Mouse (Mus musculus) hematopoietic stem cell, adult 5-6 weeks (primary cell): Measurements from ENCODE around the gene Cdcp1. TPM values are rescaled to one million over a fixed set of nuclear protein-coding genes. Genes with fewer than 3 reads are reported as not detected.

Experiments
- ATAC-seq, 2 experiments: fragments of 125-278 bp in 1 of 2; replicated peaks in 1 of 2; 2 replicates each; pipeline ENCODE4 v1.8.0; 2016 to 2017; ENCODE audit warnings: inconsistent platforms in 2 of 2, mild to moderate bottlenecking in 2 of 2, moderate number of reproducible peaks in 2 of 2, low read depth in 1 of 2, moderate TSS enrichment in 1 of 2; ENCODE audit not compliant: low FRiP score in 2 of 2, poor library complexity in 2 of 2, severe bottlenecking in 2 of 2, insufficient read depth in 1 of 2, low TSS enrichment in 1 of 2
- total RNA-seq: library from RNA; stranded (forward); fragments of 172-1452, 232-1000 nt; gene quantifications from 2 replicates; pipeline ENCODE4 v1.2.3, GENCODE M21; 2017

Gene Cdcp1
- total RNA-seq, 1 experiment from 2014 or later, result 4.7 TPM

DNA sequence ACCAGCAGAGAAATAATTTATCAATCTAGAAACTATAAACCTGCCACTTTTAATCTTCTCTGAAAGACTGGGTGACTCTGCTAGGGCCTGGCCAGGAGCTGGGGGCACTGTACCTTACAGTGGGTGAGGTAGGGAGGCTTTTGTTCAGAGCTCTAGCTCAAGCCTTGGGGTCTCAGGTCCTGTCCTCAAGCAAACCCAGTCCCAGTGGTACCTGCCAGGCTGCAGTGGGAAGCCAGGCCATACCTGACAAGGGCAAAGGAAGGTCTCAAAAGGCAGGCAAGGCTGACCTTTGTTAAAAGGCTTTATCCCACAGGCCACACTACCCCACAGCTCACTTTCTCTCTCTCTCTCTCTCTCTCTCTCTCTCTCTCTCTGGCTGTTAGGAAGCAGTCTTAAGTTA lies 12.8 kb upstream of the Cdcp1 start:
- no peak for ATAC-seq

GRCm38 (mm10) chr9:123227106-123227750 lies 11.4 kb upstream of the Cdcp1 start:
- ATAC-seq, result no peak

DNA sequence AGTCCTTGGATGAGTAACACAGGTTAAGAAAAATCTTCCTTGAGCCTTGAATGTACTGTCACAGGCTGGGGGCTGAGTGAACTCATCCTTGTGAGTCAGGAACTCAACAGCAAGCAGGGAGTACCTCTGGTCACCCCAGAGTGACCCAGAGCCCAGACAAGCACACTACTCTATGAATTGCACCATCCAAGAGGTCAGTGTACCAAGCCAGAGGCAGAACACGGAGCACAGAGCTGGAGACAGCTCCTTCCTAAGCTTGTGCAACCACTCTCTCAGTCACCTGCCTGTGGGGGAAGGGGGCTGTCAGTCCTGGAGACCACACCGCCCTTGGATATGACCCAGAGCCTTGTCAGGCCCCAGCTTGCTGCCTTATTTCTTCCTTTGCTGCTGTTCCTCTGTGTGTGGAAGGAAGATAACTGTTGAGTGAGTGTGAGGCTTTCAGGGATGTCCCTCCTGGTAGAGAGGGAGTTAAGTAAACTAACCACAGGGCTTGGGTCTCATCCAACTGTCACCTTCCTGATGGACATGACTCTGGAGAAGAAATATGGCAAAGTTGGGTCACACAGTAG lies 9.1 kb upstream of the Cdcp1 start:
- ATAC-seq, result peak; percentile 12 to 62; a peak in 2 of 4 replicates

- ATAC-seq, result no peak
Measured at GRCm38 (mm10) chr9:123219826-123220225, 4.0 kb upstream of the Cdcp1 start.

DNA sequence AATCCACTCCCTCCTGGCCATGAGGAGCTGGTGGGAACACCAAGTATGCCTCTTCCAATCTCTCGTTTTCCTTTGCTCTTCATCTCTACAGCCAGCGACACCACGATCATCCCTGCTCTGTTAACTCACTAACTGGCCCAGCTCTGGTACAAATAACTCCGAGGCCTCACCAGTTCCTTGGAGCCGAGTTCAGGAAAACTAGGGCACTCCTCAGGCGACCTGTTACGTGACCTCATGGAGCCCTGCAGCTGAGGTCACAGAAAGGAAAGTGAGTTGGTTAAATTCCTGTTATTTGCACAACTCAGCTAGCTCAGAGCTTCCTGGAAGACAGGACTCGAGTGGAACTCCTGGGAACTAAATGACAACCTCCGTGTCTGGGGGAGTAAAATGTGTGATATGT lies 2.5 kb downstream of the Cdcp1 start:
- no peak for ATAC-seq

DNA sequence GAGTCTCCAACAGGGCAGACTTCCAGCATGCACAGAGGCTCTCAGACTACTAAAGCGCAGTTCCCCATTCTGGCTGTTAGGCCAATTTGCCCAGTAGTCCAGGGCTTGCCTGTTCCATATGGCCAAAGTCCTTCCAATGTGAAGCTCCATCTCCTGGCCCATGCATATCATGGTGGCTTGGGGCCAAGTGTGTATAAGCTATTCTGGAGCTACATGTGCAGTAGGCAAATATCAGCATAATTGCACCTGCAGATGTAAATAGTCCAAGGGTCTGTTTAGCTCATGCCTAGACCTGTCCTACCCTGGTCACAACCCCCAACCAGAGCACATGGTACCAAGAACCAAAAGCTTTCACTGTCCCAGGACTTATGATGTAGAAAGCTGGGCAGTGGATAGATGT lies 7.9 kb downstream of the Cdcp1 start:
- ATAC-seq, result no peak

DNA sequence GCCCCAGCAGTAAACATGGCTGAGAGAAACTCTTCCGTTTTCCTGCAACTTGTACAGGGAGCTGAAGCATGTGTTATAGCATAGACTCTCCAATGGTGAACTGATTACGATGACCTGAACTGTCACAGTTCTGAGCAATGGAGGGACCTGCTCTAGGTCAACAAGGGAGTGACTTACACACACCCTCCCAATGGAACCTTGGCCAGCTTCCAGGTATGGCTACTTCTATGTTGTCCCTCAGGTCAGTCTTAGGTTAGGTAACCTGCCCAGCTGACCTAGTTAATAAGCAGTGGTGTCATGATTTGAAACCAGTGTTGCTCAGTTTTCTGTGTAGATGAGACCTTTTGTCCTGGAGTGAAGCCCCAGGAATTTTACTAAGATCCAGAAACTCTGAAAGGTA lies 8.9 kb downstream of the Cdcp1 start:
- no peak for ATAC-seq

DNA sequence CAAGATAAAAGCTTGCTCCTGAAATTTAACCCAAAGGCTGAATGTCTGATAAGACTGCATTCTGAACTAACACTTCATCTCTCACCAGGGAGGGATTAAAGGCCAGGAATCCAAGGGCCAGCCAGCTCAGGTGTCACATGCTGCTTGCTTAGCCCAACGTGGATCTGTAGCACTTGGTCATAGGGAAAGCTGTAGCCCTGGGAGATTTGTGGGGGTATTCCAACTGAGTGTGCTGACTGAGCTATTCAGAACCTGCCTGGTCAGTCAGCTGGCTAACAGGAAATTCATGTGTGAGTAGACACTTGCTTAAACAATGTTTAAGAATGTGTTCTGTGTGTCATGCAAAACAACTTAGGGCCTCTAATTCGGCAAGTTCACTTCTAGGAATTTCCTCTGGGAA lies 9.3 kb downstream of the Cdcp1 start:
- ATAC-seq, result no peak

DNA sequence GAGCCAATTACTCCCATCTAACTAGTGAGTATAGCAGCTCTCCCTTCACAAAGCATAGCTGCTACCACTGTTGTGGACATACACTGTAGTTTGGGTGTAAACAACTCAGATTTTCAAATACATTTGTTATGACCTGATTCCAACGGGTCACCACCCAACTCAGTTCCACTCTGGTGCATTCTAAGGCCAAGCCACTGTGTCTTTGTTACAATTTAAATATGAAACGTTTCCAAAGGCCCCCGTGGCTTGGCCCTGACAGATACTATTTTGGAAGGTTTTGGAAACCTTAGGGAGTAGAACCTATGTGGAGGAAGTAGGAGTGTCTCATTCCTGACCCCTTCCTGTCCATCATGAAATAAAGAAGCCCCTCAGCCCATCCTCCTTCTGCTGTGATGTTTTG lies 15.7 kb downstream of the Cdcp1 start:
- no peak for ATAC-seq

DNA sequence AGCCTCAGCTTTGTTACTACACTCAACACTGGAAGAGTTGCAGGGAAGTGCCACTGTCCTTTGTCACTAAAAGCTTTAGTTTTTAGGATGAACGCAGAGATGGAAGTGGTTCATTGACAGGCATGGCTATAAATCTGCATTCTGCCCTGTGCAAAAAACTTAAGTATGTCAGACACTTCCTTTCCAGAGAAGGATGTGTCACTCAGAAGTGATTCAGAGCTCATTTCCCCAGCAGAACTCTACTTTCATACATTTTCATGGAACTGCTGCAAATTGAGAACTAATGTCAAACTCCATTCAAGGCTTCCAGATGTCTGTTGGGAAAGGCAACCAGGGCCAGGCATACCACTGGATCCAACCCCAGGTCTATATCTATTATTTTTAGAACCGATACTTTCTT lies 27.6 kb downstream of the Cdcp1 start:
- ATAC-seq, result no peak

- no peak for ATAC-seq
Measured at GRCm38 (mm10) chr9:123187589-123187988, 28.2 kb downstream of the Cdcp1 start.

DNA sequence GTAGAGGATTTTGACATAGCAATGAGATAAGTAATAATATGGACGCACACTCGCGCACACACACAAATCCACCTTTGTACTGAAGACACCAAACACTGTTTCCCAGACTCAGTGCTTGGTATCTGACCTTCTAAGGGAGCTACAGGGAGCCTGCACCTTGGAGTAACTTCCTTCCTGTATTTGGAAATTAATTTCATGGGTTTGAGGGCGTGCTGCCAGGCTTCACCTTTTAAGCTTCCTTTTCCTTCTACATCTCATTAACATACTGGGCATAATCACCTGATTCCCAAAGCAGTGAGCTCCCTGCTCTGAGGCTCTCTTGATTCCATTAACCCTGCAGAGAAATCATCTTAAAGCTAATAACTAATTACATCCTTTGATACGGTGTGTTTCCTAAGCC lies 29.7 kb downstream of the Cdcp1 start:
- ATAC-seq, result peak in 1 of 2 experiments; percentile 43; a peak in 1 of 4 replicates

- ATAC-seq, result peak in 1 of 2 experiments; percentile 29; a peak in 1 of 4 replicates
Measured at GRCm38 (mm10) chr9:123185546-123185945, 30.3 kb downstream of the Cdcp1 start.

DNA sequence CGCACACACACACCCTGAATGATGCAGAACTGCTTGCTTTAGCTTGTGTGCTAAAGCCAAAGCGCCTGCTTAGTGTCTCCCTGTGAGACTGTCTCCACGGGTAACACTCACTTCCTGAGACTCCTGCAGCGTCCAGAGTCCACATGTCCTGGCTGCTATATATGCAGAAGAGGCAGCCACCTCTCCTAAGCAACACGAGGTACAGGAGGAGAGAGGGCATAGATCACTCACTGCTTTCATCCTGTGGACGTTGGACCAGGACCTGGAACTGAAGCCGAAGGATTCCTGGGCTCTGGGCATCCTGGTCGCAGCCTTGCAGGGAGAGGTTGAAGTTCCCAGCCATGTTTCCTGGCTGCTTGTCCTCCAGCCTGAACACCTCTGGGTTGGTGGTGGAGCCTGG lies 32.6 kb downstream of the Cdcp1 start:
- no peak for ATAC-seq

- ATAC-seq, result no peak
Measured at GRCm38 (mm10) chr9:123180003-123180402, 35.8 kb downstream of the Cdcp1 start.

GRCm38 (mm10) chr9:123177380-123178048 lies 38.3 kb downstream of the Cdcp1 start:
- no peak; a peak in 1 of 4 replicates for ATAC-seq

GRCm38 (mm10) chr9:123174356-123174755 lies 41.5 kb downstream of the Cdcp1 start:
- no peak for ATAC-seq

DNA sequence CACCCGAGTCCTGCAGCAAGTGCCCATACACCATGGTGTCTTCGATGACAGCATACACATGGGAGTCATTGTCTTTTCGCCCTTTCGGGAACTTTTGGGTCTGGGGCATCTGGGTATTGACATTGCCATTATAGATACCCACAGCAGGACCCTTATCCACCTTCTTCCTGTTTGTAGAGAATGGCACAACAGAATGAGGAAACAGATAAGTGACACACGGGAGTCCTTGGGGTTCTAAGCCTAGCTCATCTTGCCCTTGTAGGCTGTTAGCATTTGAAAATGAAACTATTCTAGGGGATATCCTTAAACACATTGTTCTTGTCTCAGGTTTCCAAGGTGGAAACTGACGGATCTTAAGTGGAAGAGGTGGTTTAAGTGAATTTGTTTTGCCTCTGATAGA lies 42.1 kb downstream of the Cdcp1 start:
- ATAC-seq, result no peak; a peak in 1 of 4 replicates
